Mouse (Mus musculus): ENCODE data around the gene Iqcf1. TPM values are rescaled to one million over a fixed set of nuclear protein-coding genes. Genes with fewer than 3 reads are reported as not detected.

Iqcf1 gene
- polyA plus RNA-seq, 1 experiment from 2014 or later: not detected

- Histone ChIP-seq H3K4me2 (replicated peaks) (peak overlapping the region; percentile 99), H3K27me3 (no peaks in the 10 kb centered on the region), H3K9me3 (replicated peaks) (no peaks in the 10 kb centered on the region), H3K27ac (peak overlapping the region; percentile 96), H3K36me3 (peaks cover 42% of the 10 kb centered on the region), H3K4me3 (no peak overlapping the region), H3K4me1 (peaks cover 67% of the 10 kb centered on the region), H3K9ac (peak overlapping the region; percentile 97)
- 58% methylated on average over 5 of the region's 5 CpGs for WGBS
- ATAC-seq (ENCODE audit: low FRiP score): no peak
Measured at GRCm38 (mm10) chr9:106457920-106458319, 41.8 kb upstream of the Iqcf1 start.

GRCm38 (mm10) chr9:106459946-106460345, 39.8 kb upstream of the Iqcf1 start:
- WGBS: 85% methylated on average over 15 of the region's 15 CpGs

GRCm38 (mm10) chr9:106460401-106461025, 39.3 kb upstream of the Iqcf1 start:
- H3K9ac ChIP-seq: peak overlapping the region; percentile 18

More at GRCm38 (mm10) chr9:106459946-106460345, 39.8 kb upstream of the Iqcf1 start:
- 0 out of 2 replicates have a peak overlapping the region, but pooled peaks have one; percentile 17 for H3K4me2 ChIP-seq (replicated peaks)
- no peak for ATAC-seq (ENCODE audit: low FRiP score)
- no peak overlapping the region; the same call in 1 of the 2 replicates for H3K9ac ChIP-seq
- H3K27me3 ChIP-seq: peaks cover 4% of the 10 kb centered on the region; the same call in 1 of the 2 replicates
- H3K9me3 ChIP-seq (replicated peaks): no peaks in the 10 kb centered on the region
- H3K27ac ChIP-seq: no peak overlapping the region
- peaks cover 58% of the 10 kb centered on the region for H3K36me3 ChIP-seq
- peaks cover 70% of the 10 kb centered on the region for H3K4me1 ChIP-seq
- H3K4me3 ChIP-seq: no peak overlapping the region

GRCm38 (mm10) chr9:106461026-106461415, 38.7 kb upstream of the Iqcf1 start:
- 96% methylated on average over 9 of the region's 9 CpGs for WGBS
- Histone ChIP-seq H3K4me2 (replicated peaks) (no peak overlapping the region), H3K4me3 (no peak overlapping the region), H3K9ac (no peak overlapping the region; the same call in 1 of the 2 replicates), H3K27me3 (peaks cover 4% of the 10 kb centered on the region; the same call in 1 of the 2 replicates), H3K36me3 (peaks cover 58% of the 10 kb centered on the region), H3K4me1 (peaks cover 69% of the 10 kb centered on the region), H3K27ac (no peak overlapping the region), H3K9me3 (replicated peaks) (no peaks in the 10 kb centered on the region)
- ATAC-seq (ENCODE audit: low FRiP score): no peak

More at GRCm38 (mm10) chr9:106460401-106461025, 39.3 kb upstream of the Iqcf1 start:
- Histone ChIP-seq H3K9me3 (replicated peaks) (no peaks in the 10 kb centered on the region), H3K4me3 (no peak overlapping the region), H3K36me3 (peaks cover 58% of the 10 kb centered on the region), H3K27ac (no peak overlapping the region), H3K4me1 (peaks cover 70% of the 10 kb centered on the region), H3K27me3 (peaks cover 4% of the 10 kb centered on the region; the same call in 1 of the 2 replicates), H3K4me2 (replicated peaks) (no peak overlapping the region)
- no peak for ATAC-seq (ENCODE audit: low FRiP score)
- 76% methylated on average over 18 of the region's 18 CpGs for WGBS

GRCm38 (mm10) chr9:106461641-106462429, 37.9 kb upstream of the Iqcf1 start:
- H3K4me1 ChIP-seq: peaks cover 61% of the 10 kb centered on the region
- no peak overlapping the region for H3K4me3 ChIP-seq
- H3K9me3 ChIP-seq (replicated peaks): no peaks in the 10 kb centered on the region
- WGBS: 86% methylated on average over 16 of the region's 16 CpGs
- H3K9ac ChIP-seq: no peak overlapping the region
- no peak for ATAC-seq (ENCODE audit: low FRiP score)
- peaks cover 4% of the 10 kb centered on the region; the same call in 1 of the 2 replicates for H3K27me3 ChIP-seq
- no peak overlapping the region for H3K4me2 ChIP-seq (replicated peaks)
- no peak overlapping the region for H3K27ac ChIP-seq
- peaks cover 58% of the 10 kb centered on the region for H3K36me3 ChIP-seq

- Histone ChIP-seq H3K4me2 (replicated peaks) (no peak overlapping the region), H3K9me3 (replicated peaks) (no peaks in the 10 kb centered on the region), H3K36me3 (peaks cover 58% of the 10 kb centered on the region), H3K4me1 (peaks cover 55% of the 10 kb centered on the region), H3K4me3 (no peak overlapping the region), H3K27ac (no peak overlapping the region), H3K9ac (no peak overlapping the region), H3K27me3 (peaks cover 4% of the 10 kb centered on the region; the same call in 1 of the 2 replicates)
- 91% methylated on average over 12 of the region's 12 CpGs for WGBS
- ATAC-seq (ENCODE audit: low FRiP score): no peak
Measured at GRCm38 (mm10) chr9:106462430-106462800, 37.4 kb upstream of the Iqcf1 start.

- 84% methylated on average over 21 of the region's 21 CpGs for WGBS
- peaks cover 4% of the 10 kb centered on the region; the same call in 1 of the 2 replicates for H3K27me3 ChIP-seq
- H3K4me2 ChIP-seq (replicated peaks): no peak overlapping the region
- no peak for ATAC-seq (ENCODE audit: low FRiP score)
- peaks cover 52% of the 10 kb centered on the region for H3K36me3 ChIP-seq
- H3K4me1 ChIP-seq: peaks cover 45% of the 10 kb centered on the region
- no peaks in the 10 kb centered on the region for H3K9me3 ChIP-seq (replicated peaks)
- no peak overlapping the region for H3K9ac ChIP-seq
- H3K4me3 ChIP-seq: no peak overlapping the region
- no peak overlapping the region for H3K27ac ChIP-seq
Measured at GRCm38 (mm10) chr9:106463122-106464063, 36.4 kb upstream of the Iqcf1 start.

GRCm38 (mm10) chr9:106464751-106465541, 34.8 kb upstream of the Iqcf1 start:
- 2% methylated on average over 97 of the region's 99 CpGs for WGBS
- H3K36me3 ChIP-seq: peaks cover 46% of the 10 kb centered on the region

GRCm38 (mm10) chr9:106465571-106466200, 34.1 kb upstream of the Iqcf1 start, which contains the start of gene Gpr62:
Gene Gpr62 (minus strand): TSS chr9:106465938.
- H3K36me3 ChIP-seq: peaks cover 39% of the 10 kb centered on the region
- H3K9ac ChIP-seq: peak within 1 kb of the TSS; percentile 82

More at GRCm38 (mm10) chr9:106464751-106465541, 34.8 kb upstream of the Iqcf1 start:
- H3K4me2 ChIP-seq (replicated peaks): peak overlapping the region; percentile 92
- peaks cover 4% of the 10 kb centered on the region; the same call in 1 of the 2 replicates for H3K27me3 ChIP-seq
- peak overlapping the region; percentile 49 for H3K4me3 ChIP-seq
- no peaks in the 10 kb centered on the region for H3K9me3 ChIP-seq (replicated peaks)
- peaks cover 30% of the 10 kb centered on the region for H3K4me1 ChIP-seq
- ATAC-seq (ENCODE audit: low FRiP score): peak; percentile 58
- peak overlapping the region; percentile 82 for H3K9ac ChIP-seq
- peak overlapping the region; percentile 84 for H3K27ac ChIP-seq

GRCm38 (mm10) chr9:106466721-106467120, 33.0 kb upstream of the Iqcf1 start:
- H3K9me3 ChIP-seq (replicated peaks): no peaks in the 10 kb centered on the region
- no peak overlapping the region for H3K4me3 ChIP-seq
- H3K27ac ChIP-seq: no peak overlapping the region
- H3K36me3 ChIP-seq: peaks cover 28% of the 10 kb centered on the region
- 96% methylated on average over 6 of the region's 6 CpGs for WGBS
- H3K9ac ChIP-seq: no peak overlapping the region
- no peak overlapping the region for H3K4me2 ChIP-seq (replicated peaks)
- H3K27me3 ChIP-seq: peaks cover 4% of the 10 kb centered on the region; the same call in 1 of the 2 replicates
- no peak for ATAC-seq (ENCODE audit: low FRiP score)
- H3K4me1 ChIP-seq: peaks cover 21% of the 10 kb centered on the region

More at GRCm38 (mm10) chr9:106465571-106466200, 34.1 kb upstream of the Iqcf1 start, which contains the start of gene Gpr62:
- peaks cover 4% of the 10 kb centered on the region; the same call in 1 of the 2 replicates for H3K27me3 ChIP-seq
- peak within 1 kb of the TSS; percentile 92 for H3K4me2 ChIP-seq (replicated peaks)
- WGBS: 31% methylated on average over 26 of the region's 26 CpGs
- peak within 1 kb of the TSS; percentile 49 for H3K4me3 ChIP-seq
- peak; percentile 17; the same call in 1 of the 2 replicates for ATAC-seq (ENCODE audit: low FRiP score)
- H3K9me3 ChIP-seq (replicated peaks): no peaks in the 10 kb centered on the region
- peak within 1 kb of the TSS; percentile 84 for H3K27ac ChIP-seq
- peaks cover 22% of the 10 kb centered on the region for H3K4me1 ChIP-seq

Measured in hindbrain, embryonic 12.5 days (tissue).